Mouse (Mus musculus): ENCODE data around the gene Zfp248. TPM values are rescaled to one million over a fixed set of nuclear protein-coding genes. Genes with fewer than 3 reads are reported as not detected.

The Zfp248 gene
- polyA plus RNA-seq, 1 experiment: 0.44 TPM

DNA sequence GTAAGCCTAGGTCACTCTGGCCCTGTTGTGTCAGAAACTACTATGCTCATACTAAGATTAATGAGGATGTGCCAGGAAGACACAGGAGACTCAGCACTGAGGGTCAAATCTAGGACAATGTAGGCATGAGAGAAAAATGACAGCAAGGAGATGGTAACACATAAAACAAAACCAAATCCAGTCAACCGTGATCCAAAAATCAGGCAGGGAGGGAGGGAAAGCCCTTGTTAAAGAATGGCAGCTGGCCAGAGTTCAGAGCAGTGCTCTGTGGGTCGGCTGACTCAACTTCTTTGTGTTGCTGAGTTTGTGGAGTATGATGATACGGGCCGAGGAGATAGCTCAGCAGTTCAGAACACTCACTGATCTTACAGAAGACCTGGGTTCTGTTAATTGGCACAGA is 48.9 kb downstream of the Zfp248 start:
- Histone ChIP-seq H3K4me3 (ENCODE audit: extremely low read depth, insufficient read depth, insufficient read length) (no peak overlapping the region), H3K4me1 (ENCODE audit: control insufficient read depth, insufficient read depth, insufficient read length) (no peaks in the 10 kb centered on the region), H3K27ac (ENCODE audit: insufficient read depth, low read length) (no peak overlapping the region), H3K36me3 (ENCODE audit: control insufficient read depth, insufficient read depth, low read length) (peaks cover 45% of the 10 kb centered on the region), H3K27me3 (ENCODE audit: control insufficient read depth, insufficient read depth, low read length) (no peaks in the 10 kb centered on the region)
- no peak for DNase-seq (ENCODE audit: low read depth in 1 of 2, low spot score in 2 of 2)
- TF ChIP-seq POLR2A (IDR thresholded peaks at IDR 0.05; ENCODE audit: low read depth, low read length) (no peak), CTCF (IDR thresholded peaks at IDR 0.05; ENCODE audit: extremely low read depth, insufficient read depth, insufficient read length, insufficient replicate concordance) (no peak)
- WGBS: 92% methylated on average over 4 of the region's 4 CpGs

DNA sequence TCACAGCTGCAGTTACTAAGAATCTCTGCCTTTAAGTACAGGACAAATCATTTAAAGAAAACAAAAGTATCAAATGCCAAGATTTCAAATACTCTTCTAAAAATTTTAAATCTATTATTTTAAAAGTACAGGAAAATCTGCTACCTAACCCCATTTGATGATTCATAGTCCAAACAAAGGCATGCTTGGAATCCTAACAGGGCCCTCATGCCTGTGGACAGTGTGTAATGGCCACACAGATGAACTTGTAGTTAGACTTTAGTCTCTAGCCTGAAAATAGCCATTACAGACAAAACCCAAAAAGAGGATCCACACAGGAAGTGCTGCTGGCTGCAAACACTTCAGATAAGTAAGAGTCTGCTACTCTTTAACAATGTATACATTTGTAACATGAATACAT is 64.6 kb downstream of the Zfp248 start:
- TF ChIP-seq CTCF (IDR thresholded peaks at IDR 0.05; ENCODE audit: extremely low read depth, insufficient read depth, insufficient read length, insufficient replicate concordance) (no peak), POLR2A (IDR thresholded peaks at IDR 0.05; ENCODE audit: low read depth, low read length) (no peak)
- Histone ChIP-seq H3K36me3 (ENCODE audit: control insufficient read depth, insufficient read depth, low read length) (peaks cover 38% of the 10 kb centered on the region), H3K4me1 (ENCODE audit: control insufficient read depth, insufficient read depth, insufficient read length) (no peaks in the 10 kb centered on the region), H3K27ac (ENCODE audit: insufficient read depth, low read length) (no peak overlapping the region), H3K4me3 (ENCODE audit: extremely low read depth, insufficient read depth, insufficient read length) (no peak overlapping the region), H3K27me3 (ENCODE audit: control insufficient read depth, insufficient read depth, low read length) (no peaks in the 10 kb centered on the region)
- DNase-seq (ENCODE audit: low read depth in 1 of 2, low spot score in 2 of 2): no peak

GRCm38 (mm10) chr6:118385962-118386361 is 69.4 kb downstream of the Zfp248 start:
- Histone ChIP-seq H3K4me1 (ENCODE audit: control insufficient read depth, insufficient read depth, insufficient read length) (no peaks in the 10 kb centered on the region), H3K36me3 (ENCODE audit: control insufficient read depth, insufficient read depth, low read length) (peaks cover 36% of the 10 kb centered on the region), H3K27me3 (ENCODE audit: control insufficient read depth, insufficient read depth, low read length) (no peaks in the 10 kb centered on the region), H3K4me3 (ENCODE audit: extremely low read depth, insufficient read depth, insufficient read length) (no peak overlapping the region), H3K27ac (ENCODE audit: insufficient read depth, low read length) (no peak overlapping the region)
- no peak for TF ChIP-seq CTCF (IDR thresholded peaks at IDR 0.05; ENCODE audit: extremely low read depth, insufficient read depth, insufficient read length, insufficient replicate concordance)
- no peak for TF ChIP-seq POLR2A (IDR thresholded peaks at IDR 0.05; ENCODE audit: low read depth, low read length)
- no peak for DNase-seq (ENCODE audit: low read depth in 1 of 2, low spot score in 2 of 2)
- WGBS: 94% methylated on average over 3 of the region's 3 CpGs

- no peaks in the 10 kb centered on the region for H3K4me1 ChIP-seq (ENCODE audit: control insufficient read depth, insufficient read depth, insufficient read length)
- H3K27me3 ChIP-seq (ENCODE audit: control insufficient read depth, insufficient read depth, low read length): no peaks in the 10 kb centered on the region
- no peak for DNase-seq (ENCODE audit: low read depth in 1 of 2, low spot score in 2 of 2)
- H3K36me3 ChIP-seq (ENCODE audit: control insufficient read depth, insufficient read depth, low read length): peaks cover 22% of the 10 kb centered on the region
- no peak overlapping the region for H3K27ac ChIP-seq (ENCODE audit: insufficient read depth, low read length)
- no peak overlapping the region for H3K4me3 ChIP-seq (ENCODE audit: extremely low read depth, insufficient read depth, insufficient read length)
- TF ChIP-seq CTCF (IDR thresholded peaks at IDR 0.05; ENCODE audit: extremely low read depth, insufficient read depth, insufficient read length, insufficient replicate concordance): no peak
- TF ChIP-seq POLR2A (IDR thresholded peaks at IDR 0.05; ENCODE audit: low read depth, low read length): no peak
- WGBS: 70% methylated on average over 4 of the region's 4 CpGs
These were observed 74.1 kb downstream of the Zfp248 start for GRCm38 (mm10) chr6:118381234-118381633.

DNA sequence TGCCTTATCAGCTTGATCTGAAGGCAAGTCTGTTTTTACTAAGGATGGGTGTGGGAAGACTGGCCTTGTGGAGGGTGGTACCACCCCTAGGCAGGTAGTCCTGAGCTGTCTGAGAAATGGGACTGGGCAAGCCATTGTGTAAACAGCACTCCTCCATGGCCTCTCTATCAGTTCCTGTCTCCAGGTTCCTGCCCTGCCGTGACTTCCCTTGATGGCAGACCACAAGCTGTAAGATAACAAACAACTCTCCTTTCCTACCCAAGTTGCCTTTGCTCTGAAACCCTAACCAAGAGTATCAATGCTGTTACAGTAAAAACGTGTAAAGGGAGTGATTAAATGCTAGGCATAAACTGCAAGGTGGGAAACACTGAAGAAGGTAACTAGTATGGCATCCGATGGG is 74.7 kb downstream of the Zfp248 start:
- Histone ChIP-seq H3K4me3 (ENCODE audit: extremely low read depth, insufficient read depth, insufficient read length) (no peak overlapping the region), H3K36me3 (ENCODE audit: control insufficient read depth, insufficient read depth, low read length) (peaks cover 21% of the 10 kb centered on the region), H3K27me3 (ENCODE audit: control insufficient read depth, insufficient read depth, low read length) (no peaks in the 10 kb centered on the region), H3K4me1 (ENCODE audit: control insufficient read depth, insufficient read depth, insufficient read length) (no peaks in the 10 kb centered on the region), H3K27ac (ENCODE audit: insufficient read depth, low read length) (no peak overlapping the region)
- no peak for DNase-seq (ENCODE audit: low read depth in 1 of 2, low spot score in 2 of 2)
- 44% methylated on average over 3 of the region's 3 CpGs for WGBS
- TF ChIP-seq CTCF (IDR thresholded peaks at IDR 0.05; ENCODE audit: extremely low read depth, insufficient read depth, insufficient read length, insufficient replicate concordance) (no peak), POLR2A (IDR thresholded peaks at IDR 0.05; ENCODE audit: low read depth, low read length) (no peak)

DNA sequence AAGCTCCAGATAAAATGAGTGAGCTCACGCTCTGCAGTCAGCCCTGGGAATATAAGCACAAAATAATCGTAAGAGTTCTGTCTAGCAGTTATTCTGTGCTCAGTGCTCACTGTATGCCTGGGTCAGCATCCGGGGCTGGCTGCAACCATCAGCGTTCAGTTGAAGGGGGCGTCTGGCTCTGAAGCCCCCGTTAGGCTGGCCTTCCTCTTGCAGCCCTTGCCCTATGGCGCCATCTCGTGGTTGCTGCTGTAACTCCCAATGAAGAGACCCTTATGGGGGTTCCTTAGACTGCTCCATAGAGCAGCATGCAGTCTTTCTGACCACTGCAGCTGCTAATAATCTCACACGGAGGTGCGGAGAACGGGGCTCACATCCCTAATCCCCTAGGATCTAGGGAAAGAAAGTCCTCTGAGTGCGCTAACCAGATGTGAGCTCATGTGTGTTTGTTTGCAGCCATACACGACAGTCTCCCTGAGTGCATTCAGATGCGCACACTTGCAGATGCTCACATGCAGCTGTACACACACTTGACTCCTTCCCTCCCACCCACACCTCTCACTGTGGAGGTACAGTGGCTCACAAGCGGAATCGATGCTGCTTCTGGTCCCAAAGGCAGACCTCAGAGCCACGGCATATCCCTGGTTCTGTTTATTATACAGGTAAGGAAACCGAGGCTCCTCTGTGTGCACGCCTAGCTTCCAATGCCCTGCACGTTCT is 75.7 kb downstream of the Zfp248 start:
- Histone ChIP-seq H3K4me3 (ENCODE audit: extremely low read depth, insufficient read depth, insufficient read length) (no peak overlapping the region), H3K36me3 (ENCODE audit: control insufficient read depth, insufficient read depth, low read length) (peaks cover 20% of the 10 kb centered on the region), H3K27me3 (ENCODE audit: control insufficient read depth, insufficient read depth, low read length) (no peaks in the 10 kb centered on the region), H3K4me1 (ENCODE audit: control insufficient read depth, insufficient read depth, insufficient read length) (no peaks in the 10 kb centered on the region), H3K27ac (ENCODE audit: insufficient read depth, low read length) (no peak overlapping the region)
- TF ChIP-seq CTCF (IDR thresholded peaks at IDR 0.05; ENCODE audit: extremely low read depth, insufficient read depth, insufficient read length, insufficient replicate concordance): peak; percentile 52; the same call in 1 of the 2 replicates
- no peak for TF ChIP-seq POLR2A (IDR thresholded peaks at IDR 0.05; ENCODE audit: low read depth, low read length)
- DNase-seq (ENCODE audit: low read depth in 1 of 2, low spot score in 2 of 2): peak; percentile 14 to 40
- WGBS: 44% methylated on average over 20 of the region's 20 CpGs

- DNase-seq (ENCODE audit: low read depth in 1 of 2, low spot score in 2 of 2): no peak
- 81% methylated on average over 10 of the region's 10 CpGs for WGBS
- Histone ChIP-seq H3K4me1 (ENCODE audit: control insufficient read depth, insufficient read depth, insufficient read length) (no peaks in the 10 kb centered on the region), H3K4me3 (ENCODE audit: extremely low read depth, insufficient read depth, insufficient read length) (no peak overlapping the region), H3K36me3 (ENCODE audit: control insufficient read depth, insufficient read depth, low read length) (peaks cover 3% of the 10 kb centered on the region; the same call in 1 of the 2 replicates), H3K27me3 (ENCODE audit: control insufficient read depth, insufficient read depth, low read length) (no peaks in the 10 kb centered on the region), H3K27ac (ENCODE audit: insufficient read depth, low read length) (no peak overlapping the region)
- no peak for TF ChIP-seq POLR2A (IDR thresholded peaks at IDR 0.05; ENCODE audit: low read depth, low read length)
- TF ChIP-seq CTCF (IDR thresholded peaks at IDR 0.05; ENCODE audit: extremely low read depth, insufficient read depth, insufficient read length, insufficient replicate concordance): no peak
These were observed 77.7 kb downstream of the Zfp248 start for GRCm38 (mm10) chr6:118377611-118378010.

Other genes with a start within 250 kb of the Zfp248 start
- gene Bms1, start 36.1 kb downstream of the Zfp248 start, polyA plus RNA-seq (2012; rRNA removed): 3.5 and 3.8 TPM in 2 replicates
- 0.23 TPM in 2 replicates for gene Zfp9, start 23.8 kb upstream of the Zfp248 start, polyA plus RNA-seq (2012; rRNA removed)
- 1.2 and 1.6 TPM in 2 replicates for gene Ankrd26, start 106.7 kb upstream of the Zfp248 start, polyA plus RNA-seq (2012; rRNA removed)

Measured in spleen, adult 2 months (tissue).